Mouse (Mus musculus) olfactory bulb, adult 2 months (tissue): ENCODE measurements at regions not wholly inside any gene's neighbourhood (a gene's known extent, or its start where the extent isn't known, plus 50 kb on each side); places are given as distances from the start of the nearest gene placed in this dataset.

Source experiments
- CTCF ChIP-seq: fragments of 200-500 bp; IDR thresholded peaks from 2 replicates; pipeline ENCODE4 v1.5.1; 2012; ENCODE audit warnings: low read depth, mild to moderate bottlenecking, low read length, moderate library complexity; ENCODE audit not compliant: insufficient read depth
- POLR2A ChIP-seq: fragments of 200-500 bp; IDR thresholded peaks from 2 replicates; pipeline ENCODE4 v1.6.1; 2012; ENCODE audit warnings: mild to moderate bottlenecking, low read depth, low read length, moderate library complexity; ENCODE audit not compliant: insufficient read depth

DNA sequence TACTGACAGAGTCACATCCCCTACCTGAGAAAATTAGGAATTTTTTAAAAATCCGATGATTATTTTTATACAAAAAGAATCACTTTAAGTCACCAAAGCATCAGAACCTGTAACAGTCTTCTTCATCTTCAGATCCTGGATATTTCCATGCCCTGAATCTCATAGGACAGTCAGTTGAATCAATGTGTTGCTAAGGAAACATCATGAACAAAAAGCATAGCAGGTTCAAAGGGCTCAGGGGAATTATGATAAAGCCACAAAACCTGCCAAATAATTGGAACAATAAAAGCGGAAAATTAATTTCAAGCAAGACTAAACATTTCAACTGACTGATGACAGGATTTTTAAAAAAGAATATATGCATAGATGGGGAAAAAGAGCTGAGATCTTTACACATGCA, 393.9 kb downstream of the Bckdhb start:
- TF ChIP-seq CTCF (no peak), POLR2A (no peak)
